Mouse (Mus musculus): ENCODE data around the gene Pik3cb. TPM values are rescaled to one million over a fixed set of nuclear protein-coding genes. Genes with fewer than 3 reads are reported as not detected.

The Pik3cb gene
- polyA plus RNA-seq, 1 experiment = 3.0 TPM

DNA sequence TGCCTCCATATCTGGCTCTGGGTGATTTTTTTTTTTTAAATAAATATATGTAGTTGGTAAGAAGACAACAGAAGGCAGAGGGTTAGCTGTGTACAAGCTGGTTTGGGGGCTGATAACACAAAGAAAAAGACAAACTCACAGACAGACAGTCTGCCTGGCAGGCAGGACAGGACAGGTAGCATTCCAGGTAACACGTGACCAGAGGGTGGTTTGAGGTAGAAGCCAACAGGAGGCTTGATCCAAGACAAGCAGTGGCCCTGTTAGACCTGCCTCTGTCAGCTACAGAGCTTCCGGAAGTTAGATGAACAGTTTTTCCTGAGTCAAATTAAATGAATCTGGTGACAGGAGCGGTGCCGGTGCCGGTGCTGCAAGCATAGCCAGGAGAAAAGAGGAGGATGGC is 26.5 kb upstream of the Pik3cb start:
- no peak for TF ChIP-seq SRF (IDR thresholded peaks at IDR 0.05; ENCODE audit: control insufficient read depth, insufficient read length, low read depth)
- no peak for TF ChIP-seq TCF12 (IDR thresholded peaks at IDR 0.05; ENCODE audit: insufficient read depth, poor library complexity, severe bottlenecking)
- no peak for TF ChIP-seq CEBPB (IDR thresholded peaks at IDR 0.05; ENCODE audit: insufficient read depth, poor library complexity, severe bottlenecking)
- H3K79me2 ChIP-seq (ENCODE audit: control insufficient read depth, insufficient read depth) = no peaks in the 10 kb centered on the region
- H3K27me3 ChIP-seq (ENCODE audit: control insufficient read depth, insufficient read depth, insufficient read length) = no peaks in the 10 kb centered on the region
- no peaks in the 10 kb centered on the region for H3K36me3 ChIP-seq (ENCODE audit: control insufficient read depth, insufficient read depth)
- H3ac ChIP-seq (ENCODE audit: control insufficient read depth, insufficient read length) = no peak overlapping the region
- no peak overlapping the region for H3K4me3 ChIP-seq
- no peak overlapping the region for H3K4me2 ChIP-seq (ENCODE audit: low read depth)

DNA sequence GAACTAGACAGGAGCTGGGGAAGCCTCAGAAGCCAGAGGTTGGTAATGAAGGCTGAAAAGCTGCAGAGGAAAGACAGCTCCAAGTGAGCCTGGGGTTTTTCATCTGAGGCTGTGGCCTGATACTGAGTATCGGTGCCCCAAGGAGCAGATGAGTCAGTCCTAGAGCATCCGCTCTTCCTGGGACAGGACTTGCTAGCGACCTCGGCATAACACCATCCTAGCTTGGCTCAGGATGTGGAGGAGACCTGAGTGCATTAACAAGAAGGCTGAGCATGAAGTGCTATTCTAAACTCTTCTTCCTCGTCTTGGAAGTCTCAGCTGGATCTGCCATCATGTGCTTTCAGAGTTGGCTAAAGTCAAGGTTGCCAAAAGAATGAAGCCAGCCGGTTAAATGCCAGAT is 25.5 kb upstream of the Pik3cb start:
- TF ChIP-seq TCF3 (IDR thresholded peaks at IDR 0.05; ENCODE audit: insufficient read length, low read depth) (no peak), TCF12 (IDR thresholded peaks at IDR 0.05; ENCODE audit: insufficient read depth, poor library complexity, severe bottlenecking) (no peak), MYOG (IDR thresholded peaks at IDR 0.05; ENCODE audit: control insufficient read depth in 1 of 3, insufficient read depth in 1 of 3, insufficient read length in 2 of 3, low read depth in 2 of 3) (no peak), POLR2AphosphoS2 (IDR thresholded peaks at IDR 0.05; ENCODE audit: insufficient read length, low read depth) (no peak), SRF (IDR thresholded peaks at IDR 0.05; ENCODE audit: control insufficient read depth, insufficient read length, low read depth) (no peak), MYOD1 (IDR thresholded peaks at IDR 0.05; ENCODE audit: control insufficient read depth in 1 of 3, insufficient read length in 2 of 3, low read depth in 2 of 3) (no peak), CEBPB (IDR thresholded peaks at IDR 0.05; ENCODE audit: insufficient read depth, poor library complexity, severe bottlenecking) (no peak), POLR2A (IDR thresholded peaks at IDR 0.05; ENCODE audit: insufficient read length, low read depth) (no peak), USF1 (IDR thresholded peaks at IDR 0.05; ENCODE audit: low read depth) (no peak), E2F4 (IDR thresholded peaks at IDR 0.05; ENCODE audit: insufficient read depth) (no peak), REST (IDR thresholded peaks at IDR 0.05; ENCODE audit: insufficient read depth, insufficient read length) (no peak), MAX (IDR thresholded peaks at IDR 0.05; ENCODE audit: low read depth) (no peak)
- no peak overlapping the region for H3K4me3 ChIP-seq
- H3ac ChIP-seq (ENCODE audit: control insufficient read depth, insufficient read length) = no peak overlapping the region
- no peaks in the 10 kb centered on the region for H3K27me3 ChIP-seq (ENCODE audit: control insufficient read depth, insufficient read depth, insufficient read length)
- no peaks in the 10 kb centered on the region for H3K79me2 ChIP-seq (ENCODE audit: control insufficient read depth, insufficient read depth)
- no peaks in the 10 kb centered on the region for H3K36me3 ChIP-seq (ENCODE audit: control insufficient read depth, insufficient read depth)
- no peak overlapping the region for H3K4me2 ChIP-seq (ENCODE audit: low read depth)

DNA sequence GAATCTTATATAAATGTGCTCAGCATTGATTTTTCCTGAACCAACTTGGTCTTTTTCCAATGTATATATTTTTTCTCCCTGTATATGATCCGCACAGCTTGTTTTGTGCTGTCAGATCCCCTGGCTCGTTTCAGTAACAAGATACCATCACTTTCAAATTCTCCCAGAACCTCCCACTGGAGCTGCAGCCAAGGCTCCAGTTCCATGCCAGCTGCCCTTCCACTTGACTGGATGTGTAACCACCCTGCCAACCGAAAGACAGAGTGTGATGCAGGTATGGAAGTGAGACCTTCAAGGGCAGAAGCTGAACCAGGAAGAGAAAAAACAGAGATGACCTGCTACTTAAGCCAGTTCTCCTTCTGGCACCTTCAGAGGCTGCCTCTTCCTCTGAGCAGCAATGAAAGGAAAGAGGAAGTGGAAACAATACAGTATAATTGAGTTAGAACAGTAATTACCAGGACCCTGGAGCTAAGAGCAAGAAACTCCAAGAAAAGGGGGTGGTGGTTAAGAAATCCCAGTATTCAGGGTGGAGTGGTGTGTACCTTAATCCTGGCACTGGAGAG is 24.3 kb upstream of the Pik3cb start:
- no peaks in the 10 kb centered on the region for H3K36me3 ChIP-seq (ENCODE audit: control insufficient read depth, insufficient read depth)
- H3K4me2 ChIP-seq (ENCODE audit: low read depth) = no peak overlapping the region
- H3K4me3 ChIP-seq = no peak overlapping the region
- H3K27me3 ChIP-seq (ENCODE audit: control insufficient read depth, insufficient read depth, insufficient read length) = no peaks in the 10 kb centered on the region
- TF ChIP-seq SRF (IDR thresholded peaks at IDR 0.05; ENCODE audit: control insufficient read depth, insufficient read length, low read depth) (no peak), POLR2AphosphoS2 (IDR thresholded peaks at IDR 0.05; ENCODE audit: insufficient read length, low read depth) (no peak), MYOD1 (IDR thresholded peaks at IDR 0.05; ENCODE audit: control insufficient read depth in 1 of 3, insufficient read length in 2 of 3, low read depth in 2 of 3) (no peak), E2F4 (IDR thresholded peaks at IDR 0.05; ENCODE audit: insufficient read depth) (no peak), REST (IDR thresholded peaks at IDR 0.05; ENCODE audit: insufficient read depth, insufficient read length) (no peak), USF1 (IDR thresholded peaks at IDR 0.05; ENCODE audit: low read depth) (no peak), MYOG (IDR thresholded peaks at IDR 0.05; ENCODE audit: control insufficient read depth in 1 of 3, insufficient read depth in 1 of 3, insufficient read length in 2 of 3, low read depth in 2 of 3) (no peak), MAX (IDR thresholded peaks at IDR 0.05; ENCODE audit: low read depth) (no peak), POLR2A (IDR thresholded peaks at IDR 0.05; ENCODE audit: insufficient read length, low read depth) (no peak), TCF3 (IDR thresholded peaks at IDR 0.05; ENCODE audit: insufficient read length, low read depth) (no peak)
- no peaks in the 10 kb centered on the region for H3K79me2 ChIP-seq (ENCODE audit: control insufficient read depth, insufficient read depth)
- H3ac ChIP-seq (ENCODE audit: control insufficient read depth, insufficient read length) = no peak overlapping the region

DNA sequence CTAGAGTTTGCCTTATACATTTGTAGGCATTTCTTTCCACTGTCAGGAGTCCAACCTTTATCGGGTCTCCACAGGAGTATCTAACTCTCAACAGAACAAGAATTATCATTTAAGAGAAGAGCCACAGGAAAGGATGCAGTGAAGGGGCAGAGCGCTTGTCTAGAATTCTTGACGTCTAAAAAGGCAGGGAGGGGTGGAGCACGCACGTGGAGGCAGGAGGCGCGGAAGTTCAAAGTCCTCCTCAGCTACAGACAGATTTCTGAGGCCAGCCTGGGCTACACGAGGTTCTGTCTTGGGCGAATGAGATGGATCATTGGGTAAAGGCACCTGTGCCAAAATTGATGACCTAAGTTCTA is 23.7 kb upstream of the Pik3cb start:
- Histone ChIP-seq H3K4me3 (no peak overlapping the region), H3ac (ENCODE audit: control insufficient read depth, insufficient read length) (no peak overlapping the region), H3K27me3 (ENCODE audit: control insufficient read depth, insufficient read depth, insufficient read length) (no peaks in the 10 kb centered on the region), H3K79me2 (ENCODE audit: control insufficient read depth, insufficient read depth) (no peaks in the 10 kb centered on the region), H3K4me2 (ENCODE audit: low read depth) (no peak overlapping the region), H3K36me3 (ENCODE audit: control insufficient read depth, insufficient read depth) (no peaks in the 10 kb centered on the region)
- no peak for TF ChIP-seq MYOD1 (IDR thresholded peaks at IDR 0.05; ENCODE audit: control insufficient read depth in 1 of 3, insufficient read length in 2 of 3, low read depth in 2 of 3)
- no peak for TF ChIP-seq TCF3 (IDR thresholded peaks at IDR 0.05; ENCODE audit: insufficient read length, low read depth)
- TF ChIP-seq USF1 (IDR thresholded peaks at IDR 0.05; ENCODE audit: low read depth) = no peak
- no peak for TF ChIP-seq MAX (IDR thresholded peaks at IDR 0.05; ENCODE audit: low read depth)
- TF ChIP-seq TCF12 (IDR thresholded peaks at IDR 0.05; ENCODE audit: insufficient read depth, poor library complexity, severe bottlenecking) = no peak
- TF ChIP-seq REST (IDR thresholded peaks at IDR 0.05; ENCODE audit: insufficient read depth, insufficient read length) = no peak
- no peak for TF ChIP-seq CEBPB (IDR thresholded peaks at IDR 0.05; ENCODE audit: insufficient read depth, poor library complexity, severe bottlenecking)
- TF ChIP-seq POLR2AphosphoS2 (IDR thresholded peaks at IDR 0.05; ENCODE audit: insufficient read length, low read depth) = no peak
- no peak for TF ChIP-seq MYOG (IDR thresholded peaks at IDR 0.05; ENCODE audit: control insufficient read depth in 1 of 3, insufficient read depth in 1 of 3, insufficient read length in 2 of 3, low read depth in 2 of 3)
- no peak for TF ChIP-seq SRF (IDR thresholded peaks at IDR 0.05; ENCODE audit: control insufficient read depth, insufficient read length, low read depth)
- no peak for TF ChIP-seq E2F4 (IDR thresholded peaks at IDR 0.05; ENCODE audit: insufficient read depth)
- TF ChIP-seq POLR2A (IDR thresholded peaks at IDR 0.05; ENCODE audit: insufficient read length, low read depth) = no peak

All from myocyte (in vitro differentiated cells).